Mouse (Mus musculus) embryonic facial prominence, embryonic 14.5 days (tissue): ENCODE results near the gene Med19. TPM values are rescaled to one million over a fixed set of nuclear protein-coding genes. Genes with fewer than 3 reads are reported as not detected.

ENCODE experiments used
- ATAC-seq: fragments of 200-750 bp; cut with Nextera tagmentation; 2 replicates; pipeline ENCODE4 v1.8.0; 2017; ENCODE audit warnings: low read depth, moderate number of reproducible peaks, moderate TSS enrichment
- DNase-seq: peaks from one replicate; pipeline ENCODE4 v3.0.0-alpha.2; 2015; ENCODE audit warnings: low spot score
- H3K27ac ChIP-seq: fragments of 300-500 bp; sonication (generic); replicated peaks from 2 replicates; pipeline ENCODE4 v1.5.1; 2014; ENCODE audit warnings: low read depth, mild to moderate bottlenecking, low read length, moderate library complexity
- H3K27me3 ChIP-seq: fragments of 300-500 bp; sonication (generic); replicated peaks from 2 replicates; pipeline ENCODE4 v1.6.1; 2014; ENCODE audit warnings: low read length; ENCODE audit not compliant: control insufficient read depth, insufficient read depth
- H3K36me3 ChIP-seq: fragments of 300-500 bp; sonication (generic); 2 replicates; pipeline ENCODE4 v1.6.1; 2014; ENCODE audit warnings: low read length, mixed read lengths; ENCODE audit not compliant: control insufficient read depth, insufficient read depth
- H3K4me1 ChIP-seq: fragments of 300-500 bp; sonication (generic); 2 replicates; pipeline ENCODE4 v1.6.1; 2014; ENCODE audit warnings: antibody characterized with exemption, low read length; ENCODE audit not compliant: control insufficient read depth, insufficient read depth
- H3K4me2 ChIP-seq: fragments of 300-500 bp; sonication (generic); 2 replicates; pipeline ENCODE4 v1.6.1; 2014; ENCODE audit warnings: low read depth, mild to moderate bottlenecking, low read length, moderate library complexity, mixed read lengths
- H3K4me3 ChIP-seq: fragments of 300-500 bp; sonication (generic); 2 replicates; pipeline ENCODE4 v1.5.1; 2014; ENCODE audit warnings: low read depth, mild to moderate bottlenecking, low read length
- H3K9ac ChIP-seq: fragments of 300-500 bp; sonication (generic); 2 replicates; pipeline ENCODE4 v1.6.1; 2014; ENCODE audit warnings: low read depth, mild to moderate bottlenecking, low read length, moderate library complexity, mixed read lengths
- H3K9me3 ChIP-seq: fragments of 300-500 bp; sonication (generic); 2 replicates; pipeline ENCODE4 v1.6.1; 2016; ENCODE audit warnings: low read length; ENCODE audit not compliant: control insufficient read depth
- WGBS: fragments of 180-500 bp; shearing (Covaris S2); extraction: QIAGEN DNeasy Blood & Tissue Kit; methylation state at CpG from one replicate; pipeline ENCODE4 v1.1.7; 2014; 5-methylcytosine and 5-hydroxymethylcytosine counted together
- polyA plus RNA-seq: library from polyadenylated mRNA; unstranded; fragments of >200 nt; fragmentation: Nextera tagmentation; extraction: Ambion mirVana; gene quantifications from 2 replicates; pipeline ENCODE4 v1.2.1, GENCODE M21; 2014

Gene Med19
- polyA plus RNA-seq, 1 experiment from 2014 or later, result 28.4 TPM

DNA sequence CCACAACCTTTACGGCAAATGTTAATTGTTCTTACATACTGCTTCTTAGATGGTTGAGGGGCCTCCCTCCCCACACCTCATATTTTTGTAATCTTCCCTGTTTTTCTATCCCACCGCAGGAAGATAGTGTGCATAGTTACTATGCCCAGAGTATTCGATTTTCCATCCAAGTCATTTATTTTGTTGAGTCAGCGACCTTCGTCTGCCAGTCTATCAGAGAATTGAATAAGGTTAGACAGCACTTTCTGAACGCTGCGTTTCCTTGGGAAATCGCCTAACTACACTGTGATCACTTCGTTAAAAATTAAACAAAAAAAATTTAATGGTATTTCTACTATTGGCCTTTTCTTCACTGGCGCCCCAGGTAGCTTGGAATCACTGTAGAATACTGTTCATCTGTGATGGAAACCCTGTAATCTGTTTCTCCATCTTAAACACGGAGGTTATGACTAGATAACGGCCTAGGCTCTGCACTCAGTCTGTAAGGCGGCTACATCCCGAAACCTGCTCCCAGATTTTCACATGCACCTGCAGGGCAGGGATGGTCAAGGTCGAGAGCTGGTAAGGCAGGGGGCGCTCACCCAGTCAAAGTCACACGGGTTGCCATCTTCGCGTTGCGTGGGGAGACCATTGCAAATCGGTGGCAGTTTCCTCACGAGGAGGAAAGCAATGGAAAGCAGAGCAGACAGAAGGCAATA, 783 bp upstream of the Med19 start:
- Histone ChIP-seq H3K9me3 (no peaks in the 10 kb centered on the region), H3K4me3 (peak overlapping the region; percentile 80), H3K4me2 (peak overlapping the region; percentile 77), H3K27ac (no peak overlapping the region), H3K4me1 (peaks cover 8% of the 10 kb centered on the region), H3K9ac (peak overlapping the region; percentile 60), H3K36me3 (peaks cover 34% of the 10 kb centered on the region), H3K27me3 (no peaks in the 10 kb centered on the region)
- 11% methylated on average over 22 of the region's 22 CpGs for WGBS
- DNase-seq, result peak; percentile 33
- ATAC-seq, result peak; percentile 56

DNA sequence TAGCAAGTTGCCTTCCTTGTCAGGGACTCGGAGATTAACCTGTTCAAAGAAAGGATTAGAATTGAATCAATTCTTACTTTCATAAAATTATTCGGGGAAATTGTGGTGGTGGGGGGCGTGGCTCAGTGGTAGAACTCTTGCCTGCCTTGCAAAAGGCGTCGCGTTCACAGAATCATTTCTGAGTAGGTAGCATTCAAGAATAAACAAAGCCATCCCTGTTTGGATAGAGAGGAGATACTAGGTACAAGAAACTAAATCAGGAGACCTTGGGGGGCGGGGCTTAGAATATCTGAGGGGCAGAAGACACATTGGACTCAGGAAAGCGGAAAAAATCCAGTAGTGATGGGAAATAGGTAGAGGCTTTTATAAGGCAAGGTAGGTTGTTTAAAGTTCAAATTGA, 814 bp downstream of the Med19 start, which contains the start of gene Tmx2:
Gene Tmx2, minus strand, starts transcription at position 125 of the 400 bp plus-strand sequence.
- peaks cover 8% of the 10 kb centered on the region for H3K4me1 ChIP-seq
- no peaks in the 10 kb centered on the region for H3K9me3 ChIP-seq
- DNase-seq (no peak), ATAC-seq (no peak)
- peak within 1 kb of the TSS; percentile 78 for H3K9ac ChIP-seq
- H3K27me3 ChIP-seq, result no peaks in the 10 kb centered on the region
- H3K27ac ChIP-seq, result peak within 1 kb of the TSS; percentile 31; the same call in 1 of the 2 replicates
- WGBS, result 20% methylated on average over 8 of the region's 8 CpGs
- H3K4me2 ChIP-seq, result peak within 1 kb of the TSS; percentile 68
- H3K36me3 ChIP-seq, result peaks cover 23% of the 10 kb centered on the region
- peak within 1 kb of the TSS; percentile 80 for H3K4me3 ChIP-seq

DNA sequence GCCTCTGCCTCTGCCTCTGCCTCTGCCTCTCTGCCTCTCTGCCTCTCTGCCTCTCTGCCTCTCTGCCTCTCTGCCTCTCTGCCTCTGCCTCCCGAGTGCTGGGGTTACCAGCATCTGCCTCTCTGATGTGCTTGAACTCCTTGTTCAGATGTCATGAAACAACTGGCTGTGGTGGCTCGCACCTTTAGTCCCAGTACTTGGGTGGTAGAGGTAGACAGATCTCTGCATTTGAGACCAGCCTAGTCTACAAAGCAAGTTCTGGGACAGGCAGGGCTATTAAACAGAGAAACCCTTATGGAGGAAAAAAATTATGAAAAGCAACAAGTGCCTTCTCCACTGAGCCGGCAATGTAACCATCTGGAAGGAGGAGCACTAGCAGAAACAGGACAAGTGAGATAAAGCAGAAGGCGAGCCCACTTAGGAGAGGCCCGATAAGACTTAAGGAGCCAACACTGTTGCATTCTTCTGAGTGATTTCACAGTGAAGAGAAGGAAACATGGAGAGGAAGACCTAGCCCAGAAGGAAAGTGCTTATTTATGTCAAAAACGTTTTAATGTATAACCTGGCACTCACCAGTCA, 4.5 kb downstream of the Med19 start:
- Histone ChIP-seq H3K36me3 (peaks cover 42% of the 10 kb centered on the region), H3K4me3 (no peak overlapping the region), H3K9me3 (no peaks in the 10 kb centered on the region), H3K27me3 (no peaks in the 10 kb centered on the region), H3K9ac (no peak overlapping the region), H3K4me1 (no peaks in the 10 kb centered on the region), H3K27ac (no peak overlapping the region), H3K4me2 (no peak overlapping the region)
- ATAC-seq, result no peak
- WGBS, result 80% methylated on average over 6 of the region's 6 CpGs
- DNase-seq, result no peak

DNA sequence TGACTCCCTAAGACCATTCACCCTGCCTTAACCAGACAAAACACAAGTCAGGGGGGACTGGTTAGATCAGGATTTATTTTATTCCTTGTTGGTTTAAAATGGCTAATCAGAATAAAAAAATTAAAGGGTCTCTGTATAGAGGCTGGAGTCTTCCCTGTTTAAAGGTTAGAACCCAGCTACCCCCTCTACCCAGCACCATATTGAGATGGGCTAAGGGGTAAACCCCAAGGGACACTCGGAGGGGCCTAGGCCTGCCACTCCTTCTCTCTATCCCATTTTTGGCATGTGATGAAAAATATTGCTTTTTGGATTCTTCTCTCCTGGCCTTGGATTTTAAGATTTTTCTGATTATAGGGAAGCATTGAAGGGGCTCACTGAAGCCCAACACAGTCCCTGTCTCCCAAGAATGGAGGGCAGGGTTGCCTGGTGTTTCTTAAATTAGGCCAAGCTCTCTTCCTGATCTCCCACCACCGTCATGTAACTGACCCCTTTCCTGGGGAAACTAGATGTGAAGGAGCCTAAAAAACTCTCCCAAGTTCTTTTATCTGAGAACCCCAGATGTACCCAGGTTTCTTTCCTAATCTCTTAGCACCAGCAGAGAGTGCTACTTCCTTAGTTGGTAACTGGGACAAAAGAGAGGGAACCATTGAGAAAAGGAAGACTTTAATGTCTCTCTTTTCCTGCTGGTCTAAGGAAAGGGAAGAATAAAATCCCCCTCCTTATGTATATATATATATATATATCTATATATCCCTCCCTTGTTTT, 10.1 kb downstream of the Med19 start:
- Histone ChIP-seq H3K4me3 (no peak overlapping the region), H3K4me2 (no peak overlapping the region), H3K36me3 (peaks cover 83% of the 10 kb centered on the region), H3K9ac (no peak overlapping the region), H3K27ac (no peak overlapping the region), H3K27me3 (no peaks in the 10 kb centered on the region), H3K9me3 (no peaks in the 10 kb centered on the region), H3K4me1 (no peaks in the 10 kb centered on the region)
- 77% methylated on average over 2 of the region's 2 CpGs for WGBS
- no peak for DNase-seq
- no peak for ATAC-seq

DNA sequence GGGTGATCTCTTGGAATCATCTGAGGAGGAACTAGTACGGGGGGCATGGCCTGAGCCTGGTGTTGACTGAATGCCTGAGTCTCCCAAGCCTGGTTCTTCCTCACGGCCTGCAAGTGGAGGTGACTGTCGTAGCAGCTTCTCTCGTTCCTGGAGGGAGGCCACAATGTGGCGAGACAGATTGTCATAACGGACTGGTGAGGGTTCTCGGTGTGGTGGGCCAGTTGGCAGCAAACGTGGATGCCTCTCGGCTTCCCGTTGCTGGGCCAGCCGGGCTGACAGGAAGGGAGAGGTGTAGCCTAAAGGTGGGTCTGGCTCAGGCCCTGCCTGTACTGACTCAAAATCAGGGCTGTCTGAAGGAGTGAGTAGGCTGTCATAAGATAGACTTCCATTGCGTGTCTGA, 11.8 kb downstream of the Med19 start:
- Histone ChIP-seq H3K9ac (no peak overlapping the region), H3K27ac (no peak overlapping the region), H3K27me3 (no peaks in the 10 kb centered on the region), H3K4me1 (no peaks in the 10 kb centered on the region), H3K4me2 (no peak overlapping the region), H3K36me3 (peaks cover 90% of the 10 kb centered on the region), H3K4me3 (no peak overlapping the region), H3K9me3 (no peaks in the 10 kb centered on the region)
- no peak; the same call in 1 of the 2 replicates for ATAC-seq
- no peak for DNase-seq
- WGBS, result 92% methylated on average over 12 of the region's 12 CpGs

DNA sequence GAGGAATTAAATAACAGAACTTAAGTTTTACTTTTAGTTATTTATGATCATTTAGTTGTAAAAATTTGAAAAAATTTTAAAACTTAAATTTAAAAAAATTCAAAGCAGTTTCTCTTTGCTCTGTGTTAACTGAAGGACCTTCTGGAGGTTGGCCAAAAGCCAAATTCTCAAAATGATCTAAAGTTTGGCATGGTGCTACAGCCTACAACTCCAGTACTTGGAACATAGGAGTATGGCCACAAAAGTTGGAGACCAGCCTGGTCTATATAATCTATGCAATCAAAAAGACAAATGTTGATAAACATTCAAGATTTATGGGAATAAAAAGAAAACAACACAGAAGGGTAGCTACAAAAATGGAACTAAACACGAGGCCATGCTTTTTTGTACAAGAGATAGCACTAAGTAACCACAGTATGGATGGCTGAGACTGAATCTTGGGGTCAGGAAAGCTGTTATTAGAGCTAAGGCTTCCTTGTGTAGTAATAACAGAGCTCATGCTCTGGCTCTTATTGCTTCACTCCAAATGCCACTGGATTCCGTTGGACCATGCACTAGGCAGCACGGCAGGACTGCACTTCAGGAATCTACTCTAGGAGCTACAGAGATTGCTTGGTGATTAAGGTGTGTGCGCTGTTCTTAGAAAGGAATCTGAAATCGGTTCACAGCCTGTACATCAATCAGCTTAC, 16.9 kb downstream of the Med19 start:
- H3K4me3 ChIP-seq, result no peak overlapping the region
- no peaks in the 10 kb centered on the region for H3K9me3 ChIP-seq
- WGBS, result 91% methylated on average over 5 of the region's 5 CpGs
- H3K4me2 ChIP-seq, result no peak overlapping the region
- no peak overlapping the region for H3K9ac ChIP-seq
- no peaks in the 10 kb centered on the region for H3K4me1 ChIP-seq
- H3K27ac ChIP-seq, result no peak overlapping the region
- no peak for ATAC-seq
- H3K36me3 ChIP-seq, result peaks cover 83% of the 10 kb centered on the region
- H3K27me3 ChIP-seq, result no peaks in the 10 kb centered on the region
- no peak for DNase-seq

DNA sequence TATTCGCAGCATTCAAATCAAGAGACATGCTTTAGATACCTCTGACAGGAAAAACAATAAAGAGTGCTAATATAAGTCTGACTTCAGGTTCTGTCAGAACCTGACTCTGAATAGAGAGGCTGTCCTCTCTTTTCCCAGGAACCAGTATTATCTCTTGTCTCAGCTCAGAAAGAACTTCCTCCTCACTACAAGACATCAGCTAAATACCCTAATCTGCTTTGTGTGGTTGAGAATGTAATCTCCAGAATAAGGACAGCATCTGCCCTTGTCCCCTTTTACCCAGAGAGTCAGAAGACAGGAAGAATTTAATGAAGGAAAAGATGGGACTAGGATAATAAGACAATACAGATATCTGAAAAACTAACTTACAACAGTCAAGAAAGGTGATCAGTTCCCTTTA, 25.3 kb downstream of the Med19 start:
- WGBS, result 90% methylated on average over 1 of the region's 1 CpGs
- no peak overlapping the region for H3K27ac ChIP-seq
- no peak for ATAC-seq

DNA sequence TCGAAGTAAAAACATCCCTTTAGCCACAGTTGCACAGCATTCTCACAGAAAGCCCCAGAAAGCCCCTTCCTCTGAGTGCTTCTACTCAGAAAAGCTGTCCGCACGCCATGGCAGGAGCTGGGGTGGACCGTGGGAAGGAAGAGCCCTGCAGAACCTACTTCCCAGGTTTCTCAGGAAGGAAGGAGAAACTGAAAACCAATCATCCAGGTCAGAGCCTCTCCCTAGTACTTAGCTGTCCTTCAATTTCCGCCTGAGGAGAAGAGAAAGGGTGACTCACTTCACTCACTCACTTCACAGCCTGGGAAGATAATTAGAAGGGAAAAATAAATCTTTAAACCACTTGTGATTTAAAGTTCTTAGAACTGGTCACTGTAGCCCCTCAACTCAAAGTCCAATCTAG, 26.1 kb downstream of the Med19 start:
- 76% methylated on average over 5 of the region's 5 CpGs for WGBS

More for the DNA sequence above, 25.3 kb downstream of the Med19 start:
- Histone ChIP-seq H3K36me3 (peaks cover 83% of the 10 kb centered on the region), H3K4me2 (no peak overlapping the region), H3K27me3 (no peaks in the 10 kb centered on the region), H3K4me1 (no peaks in the 10 kb centered on the region), H3K4me3 (no peak overlapping the region), H3K9me3 (no peaks in the 10 kb centered on the region), H3K9ac (no peak overlapping the region)
- no peak for DNase-seq

More for the DNA sequence above, 26.1 kb downstream of the Med19 start:
- no peak for DNase-seq
- no peak overlapping the region for H3K4me3 ChIP-seq
- no peak overlapping the region; the same call in 1 of the 2 replicates for H3K27ac ChIP-seq
- peaks cover 83% of the 10 kb centered on the region for H3K36me3 ChIP-seq
- H3K4me2 ChIP-seq, result no peak overlapping the region
- H3K9me3 ChIP-seq, result no peaks in the 10 kb centered on the region
- no peak overlapping the region for H3K9ac ChIP-seq
- ATAC-seq, result no peak
- H3K4me1 ChIP-seq, result no peaks in the 10 kb centered on the region
- no peaks in the 10 kb centered on the region for H3K27me3 ChIP-seq
